Mouse (Mus musculus) kidney, adult 2 months (tissue): Measurements from ENCODE around the gene Tab2.

ENCODE experiments used
- CTCF ChIP-seq: fragments of 200-500 bp; conservative IDR thresholded peaks from 2 replicates; pipeline ENCODE4 v1.5.1; 2011; ENCODE audit warnings: low read depth, mild to moderate bottlenecking, control low read depth, low read length, moderate library complexity, mixed read lengths; ENCODE audit not compliant: insufficient read depth, insufficient read length
- POLR2A ChIP-seq: fragments of 200-500 bp; IDR thresholded peaks from one replicate; pipeline ENCODE4 v1.6.1; 2011; ENCODE audit warnings: low read depth, low read length, control low read depth

DNA sequence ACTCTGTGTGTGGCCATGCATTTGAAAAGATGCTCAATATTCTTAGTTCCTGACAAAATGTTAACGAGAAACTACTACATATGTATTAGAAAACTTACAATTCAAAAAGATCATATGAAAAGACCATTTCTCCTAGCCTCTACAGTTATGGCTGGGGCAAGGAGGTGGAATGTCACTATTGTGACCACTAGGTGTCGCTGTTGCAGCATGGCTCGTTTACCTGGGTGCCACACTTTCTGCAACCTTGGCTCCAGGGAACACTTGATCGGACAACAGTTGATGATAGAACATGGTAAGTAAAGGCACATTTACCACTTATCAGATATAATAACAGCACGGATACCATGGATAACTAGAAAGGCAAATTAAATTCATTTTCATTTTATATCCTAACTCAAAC lies 72.5 kb downstream of the Tab2 start:
- peak; percentile 100 for TF ChIP-seq CTCF
- no peak for TF ChIP-seq POLR2A
